Mouse (Mus musculus) neural tube, embryonic 15.5 days (tissue): ENCODE results near the gene Sec24b. TPM values are rescaled to one million over a fixed set of nuclear protein-coding genes. Genes with fewer than 3 reads are reported as not detected.
A peak's percentile ranks its signal among the peaks of the same experiment; 100 is the strongest.

Source experiments
- ATAC-seq: fragments of 200-750 bp; cut with Nextera tagmentation; 2 replicates; pipeline ENCODE4 v1.8.0; 2017; ENCODE audit warnings: mild to moderate bottlenecking, moderate TSS enrichment, moderate library complexity; ENCODE audit not compliant: low FRiP score
- H3K27ac ChIP-seq: fragments of 300-500 bp; sonication (generic); replicated peaks from 2 replicates; pipeline ENCODE4 v1.5.1; 2015; ENCODE audit warnings: mild to moderate bottlenecking, inconsistent platforms
- H3K27me3 ChIP-seq: fragments of 300-500 bp; sonication (generic); replicated peaks from 2 replicates; pipeline ENCODE4 v1.6.1; 2015; ENCODE audit warnings: inconsistent platforms
- H3K36me3 ChIP-seq: fragments of 300-500 bp; sonication (generic); 2 replicates; pipeline ENCODE4 v1.6.1; 2015; ENCODE audit warnings: inconsistent platforms
- H3K4me1 ChIP-seq: fragments of 300-500 bp; sonication (generic); 2 replicates; pipeline ENCODE4 v1.6.1; 2015; ENCODE audit warnings: inconsistent platforms
- H3K4me2 ChIP-seq: fragments of 300-500 bp; sonication (generic); 2 replicates; pipeline ENCODE4 v1.6.1; 2015; ENCODE audit warnings: inconsistent platforms, mild to moderate bottlenecking, moderate library complexity
- H3K4me3 ChIP-seq: fragments of 300-500 bp; sonication (generic); replicated peaks from 2 replicates; pipeline ENCODE4 v1.5.1; 2015; ENCODE audit warnings: mild to moderate bottlenecking, inconsistent platforms
- H3K9ac ChIP-seq: fragments of 300-500 bp; sonication (generic); replicated peaks from 2 replicates; pipeline ENCODE4 v1.6.1; 2015; ENCODE audit warnings: mild to moderate bottlenecking, inconsistent platforms
- H3K9me3 ChIP-seq: fragments of 300-500 bp; sonication (generic); replicated peaks from 2 replicates; pipeline ENCODE4 v1.6.1; 2016; ENCODE audit warnings: inconsistent platforms
- WGBS: fragments of 180-500 bp; shearing (Covaris S2); methylation state at CpG from one replicate; pipeline ENCODE4 v1.1.7; 2015; ENCODE audit warnings: mixed read lengths; 5-methylcytosine and 5-hydroxymethylcytosine counted together
- polyA plus RNA-seq: library from polyadenylated mRNA; unstranded; fragments of >200 nt; fragmentation: Nextera tagmentation; extraction: Ambion mirVana; gene quantifications from 2 replicates; pipeline ENCODE4 v1.2.1, GENCODE M21; 2015

Gene Sec24b
- 30.4 and 32.8 TPM in 2 replicates for polyA plus RNA-seq

DNA sequence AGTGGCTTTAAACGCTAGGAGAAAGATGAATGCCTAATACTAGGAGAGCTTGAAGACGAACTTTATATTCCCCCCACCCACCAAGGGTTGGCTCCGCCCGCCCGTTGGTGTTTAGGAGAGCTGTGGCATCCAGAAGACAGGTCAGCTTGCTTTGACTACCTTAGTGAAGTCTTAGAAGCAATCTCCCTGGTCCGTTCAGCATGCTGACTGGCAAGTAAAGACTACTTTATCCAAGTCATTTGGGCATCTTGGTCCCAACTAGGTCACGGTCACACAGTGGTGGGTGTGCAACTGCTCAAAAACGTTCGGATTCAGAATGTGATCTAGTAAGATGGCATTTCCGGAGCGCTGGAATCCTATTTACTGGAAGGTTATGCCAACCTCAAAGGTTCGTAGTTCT, at the start of gene Sec24b:
TSS of gene Sec24b (minus strand) at position 273 of the 400 bp plus-strand sequence.
- Histone ChIP-seq H3K9me3 (no peaks in the 10 kb centered on the region), H3K36me3 (no peaks in the 10 kb centered on the region), H3K4me1 (peaks cover 43% of the 10 kb centered on the region), H3K9ac (peak within 1 kb of the TSS; percentile 92), H3K27ac (peak within 1 kb of the TSS; percentile 93), H3K27me3 (no peaks in the 10 kb centered on the region), H3K4me3 (peak within 1 kb of the TSS; percentile 90), H3K4me2 (peak within 1 kb of the TSS; percentile 84)
- peak; percentile 24 for ATAC-seq
- 12% methylated on average over 12 of the region's 12 CpGs for WGBS

DNA sequence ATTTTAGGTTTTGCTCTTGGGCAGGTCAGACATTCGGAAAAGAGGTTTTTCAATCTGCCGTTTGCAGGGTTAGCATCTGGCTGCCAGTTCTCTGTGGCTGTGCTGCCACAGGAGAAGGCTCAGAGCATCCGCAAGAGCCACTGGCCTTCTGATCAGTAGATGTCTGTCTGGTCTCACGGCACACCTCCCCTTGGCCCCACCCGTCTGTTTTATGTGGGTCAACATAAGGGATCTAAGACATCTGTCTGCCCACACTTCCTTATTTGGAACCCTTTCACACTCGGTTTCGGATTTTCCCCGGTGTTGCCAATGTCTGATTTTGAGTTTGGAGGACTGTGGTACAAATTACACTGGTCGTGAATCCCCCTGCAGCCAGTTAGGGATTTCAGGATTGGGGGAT, 43.1 kb upstream of the Sec24b start:
- 89% methylated on average over 9 of the region's 9 CpGs for WGBS
- no peak overlapping the region for H3K9ac ChIP-seq
- no peaks in the 10 kb centered on the region for H3K4me1 ChIP-seq
- H3K27me3 ChIP-seq, result no peaks in the 10 kb centered on the region
- H3K4me2 ChIP-seq, result no peak overlapping the region
- no peaks in the 10 kb centered on the region for H3K36me3 ChIP-seq
- H3K4me3 ChIP-seq, result no peak overlapping the region
- no peak overlapping the region for H3K27ac ChIP-seq
- H3K9me3 ChIP-seq, result no peaks in the 10 kb centered on the region
- ATAC-seq, result no peak

DNA sequence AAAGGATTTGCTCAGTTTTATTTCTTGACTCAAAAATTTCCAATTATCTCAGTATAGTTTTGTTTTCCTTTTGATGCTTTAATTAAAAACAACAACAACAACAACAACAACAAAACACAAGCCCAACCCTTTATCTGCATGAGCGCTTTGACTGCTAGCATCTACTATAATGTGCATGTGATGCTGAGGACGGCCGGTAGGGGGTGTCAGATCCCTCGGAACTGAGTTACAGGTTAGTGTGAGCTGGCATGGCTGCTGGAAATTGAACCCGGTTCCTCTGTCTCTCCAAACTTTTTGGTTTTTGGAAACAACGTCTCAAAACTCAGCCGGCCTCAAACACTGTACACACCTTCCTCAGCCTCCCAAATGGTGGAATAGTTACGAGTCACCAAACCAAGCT, 42.1 kb upstream of the Sec24b start:
- Histone ChIP-seq H3K27ac (no peak overlapping the region), H3K27me3 (no peaks in the 10 kb centered on the region), H3K36me3 (no peaks in the 10 kb centered on the region), H3K9ac (no peak overlapping the region), H3K4me1 (no peaks in the 10 kb centered on the region), H3K9me3 (no peaks in the 10 kb centered on the region), H3K4me2 (no peak overlapping the region), H3K4me3 (no peak overlapping the region)
- ATAC-seq, result no peak
- WGBS, result 71% methylated on average over 8 of the region's 8 CpGs

DNA sequence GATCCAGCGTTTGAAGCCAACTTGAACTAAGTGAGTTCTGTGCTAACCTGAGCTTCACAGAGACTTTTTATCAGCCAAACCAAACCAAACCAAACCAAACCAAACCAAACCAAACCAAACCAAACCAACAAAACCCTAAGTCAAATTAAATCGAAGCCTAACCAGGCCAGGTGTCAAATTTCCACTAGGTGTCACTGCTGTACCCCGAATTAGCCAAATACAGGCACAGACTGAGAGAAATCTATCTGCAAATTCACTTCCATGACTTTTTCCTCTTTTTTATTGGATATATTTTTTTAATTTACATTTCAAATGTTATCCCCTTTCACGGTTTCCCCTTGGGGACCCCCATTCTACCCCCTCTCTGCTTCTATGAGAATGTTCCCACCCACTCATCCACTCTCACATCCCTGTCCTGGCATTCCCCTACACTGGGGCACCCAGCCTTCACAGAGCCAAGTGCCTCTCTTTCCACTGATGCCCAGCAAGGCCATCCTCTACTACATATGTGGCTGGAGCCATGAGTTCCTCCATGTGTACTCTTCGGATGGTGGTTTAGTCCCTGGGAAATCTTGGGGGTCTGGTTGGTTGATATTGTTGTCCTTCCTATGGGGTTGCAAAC, 33.9 kb upstream of the Sec24b start:
- H3K9me3 ChIP-seq, result no peaks in the 10 kb centered on the region
- no peak overlapping the region for H3K27ac ChIP-seq
- H3K36me3 ChIP-seq, result no peaks in the 10 kb centered on the region
- no peak overlapping the region for H3K4me2 ChIP-seq
- H3K4me1 ChIP-seq, result no peaks in the 10 kb centered on the region
- ATAC-seq, result peak; percentile 75; the same call in 1 of the 2 replicates
- H3K27me3 ChIP-seq, result no peaks in the 10 kb centered on the region
- no peak overlapping the region for H3K9ac ChIP-seq
- H3K4me3 ChIP-seq, result no peak overlapping the region
- 45% methylated on average over 5 of the region's 5 CpGs for WGBS

DNA sequence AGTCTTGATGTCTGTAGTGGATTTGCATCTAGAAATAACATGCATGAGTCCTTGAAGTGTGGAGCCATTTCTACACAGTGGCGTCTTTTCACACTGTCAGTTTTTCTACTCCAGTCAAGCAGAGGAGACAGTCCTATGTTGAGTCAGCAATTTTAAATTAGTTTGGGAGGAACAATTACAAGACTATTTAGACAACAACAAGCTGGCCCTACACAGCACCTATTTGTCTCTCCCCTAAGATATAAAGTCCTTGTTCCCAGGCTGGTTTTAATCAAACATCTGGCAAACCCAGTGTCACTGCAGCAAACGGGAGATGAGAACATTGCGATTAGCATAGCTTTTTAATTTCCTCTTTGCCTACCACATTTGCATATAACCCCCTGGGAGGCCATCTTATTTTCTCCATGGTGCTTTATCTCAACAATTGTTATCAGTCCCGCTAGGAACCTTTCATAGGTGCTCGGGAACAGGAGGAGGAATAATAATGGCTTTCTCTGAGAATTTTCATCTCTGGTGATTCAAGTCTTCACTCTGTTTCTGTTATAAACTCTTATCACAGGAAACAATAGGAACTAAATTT, 32.9 kb upstream of the Sec24b start:
- Histone ChIP-seq H3K4me2 (no peak overlapping the region), H3K9me3 (no peaks in the 10 kb centered on the region), H3K27me3 (no peaks in the 10 kb centered on the region), H3K9ac (no peak overlapping the region), H3K4me3 (no peak overlapping the region), H3K36me3 (no peaks in the 10 kb centered on the region), H3K27ac (no peak overlapping the region), H3K4me1 (no peaks in the 10 kb centered on the region)
- no peak for ATAC-seq
- 39% methylated on average over 5 of the region's 5 CpGs for WGBS

DNA sequence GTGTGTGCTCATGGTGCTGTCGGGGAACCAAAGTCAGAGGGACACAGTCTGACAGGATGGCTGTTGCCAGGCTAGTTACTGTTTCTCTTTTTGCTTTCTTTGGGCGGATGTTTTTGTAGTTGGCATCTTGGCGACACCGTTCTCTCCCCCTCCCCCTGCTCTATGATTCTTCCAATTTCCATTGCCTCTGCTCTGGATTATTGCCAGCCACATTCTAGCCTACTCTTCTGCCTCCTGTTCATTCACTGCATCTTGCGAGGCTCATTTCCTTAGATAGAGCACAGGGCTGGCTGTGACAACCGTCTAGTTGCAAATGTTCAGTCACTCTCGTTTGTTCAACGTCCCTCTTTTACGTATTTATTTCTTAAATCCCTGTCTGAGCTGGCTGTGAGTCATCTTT, 29.1 kb upstream of the Sec24b start:
- Histone ChIP-seq H3K27me3 (no peaks in the 10 kb centered on the region), H3K4me3 (no peak overlapping the region), H3K9me3 (no peaks in the 10 kb centered on the region), H3K4me2 (no peak overlapping the region), H3K27ac (no peak overlapping the region), H3K4me1 (no peaks in the 10 kb centered on the region), H3K36me3 (no peaks in the 10 kb centered on the region), H3K9ac (no peak overlapping the region)
- WGBS, result 69% methylated on average over 9 of the region's 9 CpGs
- no peak for ATAC-seq

DNA sequence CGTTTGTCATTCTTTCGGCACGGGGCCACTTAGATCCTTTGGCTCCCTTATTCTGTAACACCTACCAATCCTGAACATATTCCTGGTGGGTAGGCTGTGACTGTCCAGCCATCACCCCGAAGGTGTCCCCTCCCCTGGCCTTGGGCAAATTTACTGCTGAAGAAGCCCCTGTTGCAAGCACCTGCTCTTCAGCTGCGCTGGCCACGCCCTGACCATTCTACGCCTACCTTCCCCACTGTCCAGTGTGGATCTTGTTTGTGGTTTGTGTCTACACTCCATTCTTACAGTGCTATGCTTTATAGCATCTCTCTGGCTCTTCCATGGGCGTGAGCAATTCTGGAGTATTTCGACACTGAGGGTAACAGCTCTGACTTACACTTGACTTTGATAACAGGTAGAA, 27.3 kb upstream of the Sec24b start:
- H3K4me2 ChIP-seq, result no peak overlapping the region
- no peak overlapping the region for H3K27ac ChIP-seq
- no peak overlapping the region for H3K9ac ChIP-seq
- no peaks in the 10 kb centered on the region; the same call in 1 of the 2 replicates for H3K9me3 ChIP-seq
- H3K4me3 ChIP-seq, result no peak overlapping the region
- ATAC-seq, result no peak
- no peaks in the 10 kb centered on the region for H3K4me1 ChIP-seq
- 96% methylated on average over 9 of the region's 9 CpGs for WGBS
- no peaks in the 10 kb centered on the region for H3K27me3 ChIP-seq
- H3K36me3 ChIP-seq, result no peaks in the 10 kb centered on the region

DNA sequence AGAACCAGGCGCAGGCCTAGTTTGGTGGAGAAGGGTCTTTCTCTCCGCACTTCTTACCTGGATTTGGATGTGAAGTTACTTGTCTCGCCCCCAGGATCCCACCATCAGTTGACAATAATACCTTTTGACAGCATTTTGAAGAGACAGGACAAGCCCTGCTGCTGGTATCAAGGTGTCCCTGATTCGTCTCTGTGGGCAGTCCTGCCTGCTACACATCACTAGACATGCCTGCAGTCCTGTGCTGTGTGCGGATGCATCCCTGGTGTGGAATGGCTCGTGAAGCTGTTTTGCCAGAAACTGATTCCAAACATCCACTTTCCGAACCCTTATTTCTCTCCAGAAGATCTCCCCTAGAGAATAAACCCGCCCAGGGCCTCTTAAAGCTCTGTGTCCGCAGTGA, 26.1 kb upstream of the Sec24b start:
- Histone ChIP-seq H3K9ac (no peak overlapping the region), H3K36me3 (no peaks in the 10 kb centered on the region), H3K27me3 (no peaks in the 10 kb centered on the region), H3K4me1 (no peaks in the 10 kb centered on the region), H3K9me3 (no peaks in the 10 kb centered on the region; the same call in 1 of the 2 replicates), H3K4me2 (no peak overlapping the region), H3K27ac (no peak overlapping the region), H3K4me3 (no peak overlapping the region)
- no peak for ATAC-seq
- WGBS, result 85% methylated on average over 9 of the region's 9 CpGs

DNA sequence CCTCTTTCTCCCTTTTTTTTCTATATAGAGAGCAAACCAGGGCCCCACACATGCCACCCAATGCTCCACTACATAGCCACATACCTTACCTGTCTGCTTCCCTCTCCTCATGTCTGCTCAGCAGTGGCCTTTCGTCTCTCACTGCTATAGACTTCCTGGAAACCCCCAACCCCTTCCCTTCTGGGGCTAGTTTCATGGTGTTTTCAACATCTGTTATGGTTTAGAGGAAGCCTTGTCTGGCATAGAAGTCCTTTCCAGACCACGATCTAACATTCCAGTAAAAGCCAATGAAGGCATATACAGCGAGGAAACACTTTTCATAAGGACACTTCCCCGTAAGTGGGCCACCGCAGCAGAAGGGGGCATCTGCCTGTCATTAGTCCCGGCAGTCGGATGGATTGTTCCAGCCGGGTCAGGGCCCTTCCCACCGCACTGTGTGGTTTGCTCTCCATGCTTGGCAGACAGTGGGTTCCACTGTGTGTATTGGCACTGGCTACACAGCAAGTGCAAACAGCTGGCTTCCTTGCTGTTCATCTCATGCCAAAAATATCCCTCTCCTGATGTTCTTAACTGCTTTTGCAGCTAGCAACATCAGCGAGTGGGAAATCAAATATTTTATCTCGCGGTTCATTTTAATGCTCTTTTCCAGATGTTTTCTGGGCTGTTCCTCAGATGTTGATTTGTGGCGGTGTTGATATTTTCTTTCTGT, 25.2 kb upstream of the Sec24b start:
- Histone ChIP-seq H3K4me3 (no peak overlapping the region), H3K27ac (no peak overlapping the region), H3K9ac (no peak overlapping the region), H3K4me2 (no peak overlapping the region), H3K36me3 (no peaks in the 10 kb centered on the region), H3K27me3 (no peaks in the 10 kb centered on the region), H3K9me3 (no peaks in the 10 kb centered on the region; the same call in 1 of the 2 replicates), H3K4me1 (no peaks in the 10 kb centered on the region)
- WGBS, result 74% methylated on average over 13 of the region's 13 CpGs
- no peak for ATAC-seq

DNA sequence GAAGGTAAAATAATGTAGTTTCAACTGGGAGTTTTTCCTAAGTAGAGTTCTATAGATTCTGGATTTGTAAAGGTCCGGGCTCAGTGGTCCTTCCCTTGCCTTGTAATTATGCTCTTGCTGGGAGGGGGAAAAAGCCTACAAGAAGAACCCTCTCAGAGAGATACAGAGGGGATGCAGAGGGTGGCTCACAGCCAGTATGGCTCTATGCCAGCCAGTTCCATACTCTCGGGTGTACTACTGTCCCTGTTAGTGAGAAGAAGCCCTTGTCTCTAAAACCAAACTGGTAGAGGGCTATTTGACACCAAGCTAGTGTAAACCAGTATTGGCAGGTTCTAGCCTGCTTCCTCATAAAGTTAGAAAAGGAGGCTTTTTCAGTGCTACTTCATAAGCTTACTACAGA, 22.0 kb upstream of the Sec24b start:
- 54% methylated on average over 2 of the region's 2 CpGs for WGBS
- H3K9me3 ChIP-seq, result no peaks in the 10 kb centered on the region; the same call in 1 of the 2 replicates
- H3K36me3 ChIP-seq, result no peaks in the 10 kb centered on the region
- no peak for ATAC-seq
- H3K4me3 ChIP-seq, result no peak overlapping the region
- H3K27me3 ChIP-seq, result no peaks in the 10 kb centered on the region
- H3K4me2 ChIP-seq, result no peak overlapping the region
- H3K9ac ChIP-seq, result no peak overlapping the region
- H3K27ac ChIP-seq, result no peak overlapping the region
- no peaks in the 10 kb centered on the region for H3K4me1 ChIP-seq

DNA sequence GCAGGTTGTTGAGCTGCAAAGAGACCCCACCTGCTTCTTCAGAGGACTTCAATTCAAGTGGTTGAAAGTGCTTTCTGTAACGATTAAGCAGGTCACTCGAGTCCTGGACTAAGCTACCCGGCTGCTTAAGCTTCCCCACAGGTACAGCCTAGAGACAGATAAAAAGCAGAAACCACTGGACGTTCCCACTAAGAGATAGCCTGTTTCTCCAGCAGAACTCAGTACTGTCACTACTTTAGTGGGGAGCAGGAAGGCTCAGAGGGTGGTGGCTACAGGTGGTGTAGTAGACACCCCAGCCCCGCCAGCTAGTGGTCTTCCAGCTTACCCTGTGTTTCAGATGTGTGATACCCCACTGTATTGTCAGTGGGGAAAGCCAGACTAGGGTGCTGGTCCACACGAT, 19.3 kb upstream of the Sec24b start:
- H3K27me3 ChIP-seq, result no peaks in the 10 kb centered on the region
- no peaks in the 10 kb centered on the region; the same call in 1 of the 2 replicates for H3K9me3 ChIP-seq
- H3K9ac ChIP-seq, result no peak overlapping the region
- no peaks in the 10 kb centered on the region for H3K4me1 ChIP-seq
- H3K27ac ChIP-seq, result no peak overlapping the region
- no peak overlapping the region for H3K4me3 ChIP-seq
- H3K4me2 ChIP-seq, result no peak overlapping the region
- ATAC-seq, result no peak
- H3K36me3 ChIP-seq, result no peaks in the 10 kb centered on the region
- WGBS, result 86% methylated on average over 6 of the region's 6 CpGs

DNA sequence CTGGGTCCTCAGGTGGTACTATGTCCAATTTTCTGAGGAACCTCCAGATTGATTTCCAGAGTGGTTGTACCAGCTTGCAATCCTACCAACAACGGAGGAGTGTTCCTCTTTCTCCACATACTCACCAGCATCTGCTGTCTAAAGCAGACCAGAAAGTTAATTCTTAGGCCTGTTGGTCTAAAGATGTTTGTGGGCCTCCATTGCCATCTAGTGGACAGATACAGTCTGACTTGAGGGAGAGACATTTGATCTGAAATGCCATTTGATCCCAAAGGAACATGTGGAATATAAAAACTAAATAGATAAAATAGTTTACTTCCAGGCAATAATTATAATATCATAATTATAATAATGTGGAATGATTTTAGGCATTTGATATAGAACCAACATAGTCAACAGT, 18.4 kb upstream of the Sec24b start:
- Histone ChIP-seq H3K36me3 (no peaks in the 10 kb centered on the region), H3K4me3 (no peak overlapping the region), H3K4me1 (no peaks in the 10 kb centered on the region), H3K9ac (no peak overlapping the region), H3K27me3 (no peaks in the 10 kb centered on the region), H3K27ac (no peak overlapping the region), H3K4me2 (no peak overlapping the region), H3K9me3 (no peaks in the 10 kb centered on the region; the same call in 1 of the 2 replicates)
- WGBS, result 5% methylated on average over 1 of the region's 1 CpGs
- ATAC-seq, result peak; percentile 63
